Mouse (Mus musculus) liver, embryonic 13.5 days (tissue): Measurements from ENCODE around the gene Snw1. TPM values are rescaled to one million over a fixed set of nuclear protein-coding genes. Genes with fewer than 3 reads are reported as not detected.

ENCODE experiments used
- ATAC-seq: fragments of 200-750 bp; cut with Nextera tagmentation; 2 replicates; pipeline ENCODE4 v1.8.0; 2017; ENCODE audit warnings: low read depth, mild to moderate bottlenecking, moderate number of reproducible peaks, moderate library complexity
- DNase-seq: peaks from one replicate; pipeline ENCODE4 v3.0.0; 2022
- H3K27ac ChIP-seq: fragments of 300-500 bp; sonication (generic); 2 replicates; pipeline ENCODE4 v1.5.1; 2015; ENCODE audit warnings: moderate library complexity, mild to moderate bottlenecking, inconsistent platforms
- H3K27me3 ChIP-seq: fragments of 300-500 bp; sonication (generic); 2 replicates; pipeline ENCODE4 v1.6.1; 2015; ENCODE audit warnings: mild to moderate bottlenecking, inconsistent platforms
- H3K36me3 ChIP-seq: fragments of 300-500 bp; sonication (generic); 2 replicates; pipeline ENCODE4 v1.6.1; 2015; ENCODE audit warnings: mild to moderate bottlenecking, inconsistent platforms
- H3K4me1 ChIP-seq: fragments of 300-500 bp; sonication (generic); replicated peaks from 2 replicates; pipeline ENCODE4 v1.6.1; 2015; ENCODE audit warnings: inconsistent platforms
- H3K4me2 ChIP-seq: fragments of 300-500 bp; sonication (generic); 2 replicates; pipeline ENCODE4 v1.6.1; 2015; ENCODE audit warnings: inconsistent platforms, mild to moderate bottlenecking, moderate library complexity
- H3K4me3 ChIP-seq: fragments of 300-500 bp; sonication (generic); replicated peaks from 2 replicates; pipeline ENCODE4 v1.5.1; 2015; ENCODE audit warnings: mild to moderate bottlenecking, inconsistent platforms
- H3K9ac ChIP-seq: fragments of 300-500 bp; sonication (generic); 2 replicates; pipeline ENCODE4 v1.6.1; 2015; ENCODE audit warnings: mild to moderate bottlenecking, inconsistent platforms
- H3K9me3 ChIP-seq: fragments of 300-500 bp; sonication (generic); replicated peaks from 2 replicates; pipeline ENCODE4 v1.6.1; 2016; ENCODE audit warnings: inconsistent platforms
- WGBS: fragments of 180-500 bp; shearing (Covaris S2); methylation state at CpG from one replicate; pipeline ENCODE4 v1.1.7; 2015; ENCODE audit not compliant: insufficient replicate concordance; 5-methylcytosine and 5-hydroxymethylcytosine counted together
- microRNA-seq: library from miRNA; unstranded; fragments of <30 nt; microRNA quantifications from one replicate; pipeline ENCODE4, GENCODE M21; 2016
- polyA plus RNA-seq: library from polyadenylated mRNA; unstranded; fragments of >200 nt; fragmentation: Nextera tagmentation; extraction: Ambion mirVana; gene quantifications from 2 replicates; pipeline ENCODE4 v1.2.1, GENCODE M21; 2015

The Snw1 gene
- polyA plus RNA-seq, 1 experiment from 2014 or later = 68.7 TPM

DNA sequence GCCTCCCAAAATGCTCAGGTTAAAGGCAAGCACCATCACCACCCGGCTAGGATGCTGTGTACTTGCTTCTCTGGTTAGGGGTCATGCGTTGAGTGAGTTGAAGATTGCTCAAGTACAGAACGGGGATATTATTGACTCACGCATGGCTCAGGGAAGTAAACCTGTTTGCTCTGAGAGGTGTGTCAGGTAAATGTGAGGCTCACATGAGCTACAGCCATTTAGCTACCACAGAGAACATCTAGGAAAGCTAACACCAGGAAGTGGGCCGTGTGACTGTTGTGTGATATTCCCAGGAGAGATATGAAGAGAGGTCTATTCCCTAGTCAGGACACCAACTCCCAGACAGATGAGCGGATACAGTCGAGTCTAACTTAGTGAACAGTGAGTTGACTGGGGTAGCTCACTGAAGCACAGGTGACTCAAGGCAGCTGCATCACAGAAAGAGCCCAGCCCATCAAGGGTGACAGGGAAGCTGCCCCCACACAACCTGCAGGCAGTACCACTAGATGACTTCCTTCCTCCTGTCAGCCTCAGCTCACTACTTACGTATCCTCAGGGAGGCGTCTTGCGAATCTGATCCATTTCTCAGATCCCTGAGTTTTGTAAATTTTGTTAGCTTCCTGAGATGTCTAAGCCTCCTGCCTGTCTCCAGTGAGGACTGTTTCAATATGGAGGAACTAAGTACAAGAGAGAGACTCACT is 72.8 kb downstream of the Snw1 start:
- ATAC-seq = no peak
- H3K27ac ChIP-seq = no peak overlapping the region

More for the DNA sequence above, 72.8 kb downstream of the Snw1 start:
- no peaks in the 10 kb centered on the region for H3K27me3 ChIP-seq
- no peak overlapping the region for H3K4me3 ChIP-seq
- H3K9ac ChIP-seq = no peak overlapping the region; the same call in 1 of the 2 replicates
- no peaks in the 10 kb centered on the region for H3K4me1 ChIP-seq
- no peaks in the 10 kb centered on the region for H3K36me3 ChIP-seq
- H3K9me3 ChIP-seq = no peaks in the 10 kb centered on the region
- 56% methylated on average over 10 of the region's 10 CpGs for WGBS
- no peak overlapping the region for H3K4me2 ChIP-seq
- no peak for DNase-seq

Small RNAs within 50 kb of the gene (microRNA-seq; reads per million reads assigned to microRNA genes)
- gene Mir3068 = 64.6 reads per million, percentile 46 among the genes with 10 or more reads in this experiment

Other genes with a start within 250 kb of the Snw1 start
- gene Noxred1, start 233.5 kb downstream of the Snw1 start, polyA plus RNA-seq = 0.19 and 0.29 TPM in 2 replicates
- gene Vipas39, start 206.0 kb downstream of the Snw1 start, polyA plus RNA-seq = 9.8 and 10.6 TPM in 2 replicates
- gene Ahsa1, start 205.8 kb downstream of the Snw1 start, polyA plus RNA-seq = 196 and 212 TPM in 2 replicates
- gene Ism2, start 172.6 kb downstream of the Snw1 start, polyA plus RNA-seq = 0.27 and 0.30 TPM in 2 replicates
- gene Sptlc2, start 83.9 kb downstream of the Snw1 start, polyA plus RNA-seq = 30.6 and 36.4 TPM in 2 replicates
- gene Slirp, start 28.4 kb downstream of the Snw1 start, polyA plus RNA-seq = 228 and 232 TPM in 2 replicates
- 20.6 and 24.9 TPM in 2 replicates for gene Alkbh1, start 28.3 kb downstream of the Snw1 start, polyA plus RNA-seq
- not detected in 2 replicates for gene Gm5788, start 22.4 kb upstream of the Snw1 start, polyA plus RNA-seq
- gene Gm8300, start 42.0 kb upstream of the Snw1 start, polyA plus RNA-seq = not detected in 2 replicates
- gene Oog1, start 130.4 kb upstream of the Snw1 start, polyA plus RNA-seq = not detected in 2 replicates
- gene Gm4027, start 146.6 kb upstream of the Snw1 start, polyA plus RNA-seq = not detected in 2 replicates
- gene Gm16381, start 172.3 kb upstream of the Snw1 start, polyA plus RNA-seq = not detected in 2 replicates